Mouse (Mus musculus): Measurements from ENCODE around the gene Fam57b.

DNA sequence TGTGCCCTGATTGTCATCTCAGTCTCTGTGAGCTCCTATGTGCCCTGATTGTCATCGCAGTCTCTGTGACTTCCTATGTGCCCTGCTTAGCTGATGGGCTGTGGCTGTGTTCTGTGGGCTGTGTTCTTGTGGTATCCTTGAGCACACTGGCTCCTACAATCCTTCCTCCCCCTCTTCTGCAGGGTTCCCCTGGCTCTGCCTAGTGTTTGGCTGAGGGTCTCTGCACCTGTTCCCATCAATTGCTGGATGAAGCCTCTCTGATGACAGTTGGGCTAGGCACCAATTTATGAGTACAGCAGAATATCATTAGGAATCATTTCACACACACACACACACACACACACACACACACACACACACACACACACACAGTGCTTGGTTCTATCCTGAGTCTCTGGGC, 35.8 kb downstream of the Fam57b start:
- TF ChIP-seq CTCF (IDR thresholded peaks at IDR 0.05; ENCODE audit: control insufficient read depth, insufficient read depth, low read length) (no peak), POLR2A (IDR thresholded peaks at IDR 0.05; ENCODE audit: borderline replicate concordance, control insufficient read depth, low read depth, low read length) (no peak)
